Mouse (Mus musculus): ENCODE data around the gene Brpf1.

Brpf1 gene

GRCm38 (mm10) chr6:113351653-113352052, 44.7 kb downstream of the Brpf1 start:
- in situ Hi-C loops (cut with MboI; ENCODE audit: low sequenced_read_pairs) = no loop called here

- in situ Hi-C loops (cut with MboI; ENCODE audit: low sequenced_read_pairs) = no loop called here
Measured at GRCm38 (mm10) chr6:113352820-113353219, 45.9 kb downstream of the Brpf1 start.

- in situ Hi-C loops (cut with MboI; ENCODE audit: low sequenced_read_pairs) = no loop called here
Measured at GRCm38 (mm10) chr6:113353696-113354095, 46.8 kb downstream of the Brpf1 start.

- in situ Hi-C loops (cut with MboI; ENCODE audit: low sequenced_read_pairs) = no loop called here
Measured at GRCm38 (mm10) chr6:113361476-113361875, 54.5 kb downstream of the Brpf1 start.

GRCm38 (mm10) chr6:113362241-113362640, 55.3 kb downstream of the Brpf1 start:
- in situ Hi-C loops (cut with MboI; ENCODE audit: low sequenced_read_pairs) = no loop called here

GRCm38 (mm10) chr6:113364518-113365135, 57.7 kb downstream of the Brpf1 start:
- in situ Hi-C loops (cut with MboI; ENCODE audit: low sequenced_read_pairs) = no loop called here

GRCm38 (mm10) chr6:113366639-113367038, 59.7 kb downstream of the Brpf1 start:
- in situ Hi-C loops (cut with MboI; ENCODE audit: low sequenced_read_pairs) = no loop called here

GRCm38 (mm10) chr6:113367574-113367973, 60.6 kb downstream of the Brpf1 start:
- in situ Hi-C loops (cut with MboI; ENCODE audit: low sequenced_read_pairs) = no loop called here

- in situ Hi-C loops (cut with MboI; ENCODE audit: low sequenced_read_pairs) = no loop called here
Measured at GRCm38 (mm10) chr6:113368124-113368523, 61.2 kb downstream of the Brpf1 start.

- in situ Hi-C loops (cut with MboI; ENCODE audit: low sequenced_read_pairs) = no loop called here
Measured at GRCm38 (mm10) chr6:113368577-113368976, 61.6 kb downstream of the Brpf1 start.

- in situ Hi-C loops (cut with MboI; ENCODE audit: low sequenced_read_pairs) = no loop called here
Measured at GRCm38 (mm10) chr6:113370194-113370929, 63.4 kb downstream of the Brpf1 start.

- in situ Hi-C loops (cut with MboI; ENCODE audit: low sequenced_read_pairs) = no loop called here
Measured at GRCm38 (mm10) chr6:113373491-113373890, 66.6 kb downstream of the Brpf1 start.
